Mouse (Mus musculus): ENCODE results near the gene Sez6l2. TPM values are rescaled to one million over a fixed set of nuclear protein-coding genes. Genes with fewer than 3 reads are reported as not detected.
A peak's percentile ranks its signal among the peaks of the same experiment; 100 is the strongest.

The Sez6l2 gene
- polyA plus RNA-seq, 1 experiment from 2014 or later: 0.39 TPM

- no peak overlapping the region for H3K4me2 ChIP-seq
- no peak overlapping the region for H3K27ac ChIP-seq
- H3K4me1 ChIP-seq: peaks cover 12% of the 10 kb centered on the region; the same call in 1 of the 2 replicates
- 62% methylated on average over 6 of the region's 6 CpGs for whole genome bisulfite sequencing (ENCODE audit: insufficient replicate concordance)
- no peak overlapping the region for H3K9ac ChIP-seq
- H3K9me3 ChIP-seq (replicated peaks): no peaks in the 10 kb centered on the region
- no peak for ATAC-seq
- peaks cover 47% of the 10 kb centered on the region for H3K36me3 ChIP-seq
- H3K27me3 ChIP-seq (replicated peaks): no peaks in the 10 kb centered on the region
- H3K4me3 ChIP-seq: no peak overlapping the region
Observed at GRCm38 (mm10) chr7:126941171-126941570, 9.2 kb upstream of the Sez6l2 start.

- ATAC-seq: no peak
- H3K27me3 ChIP-seq (replicated peaks): no peaks in the 10 kb centered on the region
Observed at GRCm38 (mm10) chr7:126941801-126942200, 8.6 kb upstream of the Sez6l2 start.

DNA sequence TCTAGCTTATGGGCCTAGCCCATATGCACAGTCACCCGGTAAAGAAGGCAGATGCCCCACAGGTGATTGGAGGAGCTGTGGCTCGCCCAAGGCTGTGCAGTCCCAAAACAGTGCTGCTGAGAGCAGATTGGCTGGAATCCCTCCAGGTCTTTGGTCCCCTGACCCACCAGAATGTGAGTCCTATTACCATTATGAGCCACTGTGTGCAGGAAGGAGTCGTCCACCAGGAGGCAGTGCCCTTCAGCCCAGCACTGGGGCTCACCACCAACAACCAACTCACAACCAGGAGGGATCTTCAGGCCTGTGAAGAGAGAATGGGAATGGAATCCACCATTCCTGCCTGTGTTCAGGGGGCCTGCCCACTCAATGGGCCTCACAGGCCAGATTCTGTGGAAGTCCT lies 3.8 kb upstream of the Sez6l2 start:
- WGBS (ENCODE audit: insufficient replicate concordance): 50% methylated on average over 3 of the region's 3 CpGs
- Histone ChIP-seq H3K9ac (no peak overlapping the region), H3K27me3 (replicated peaks) (peaks cover 36% of the 10 kb centered on the region), H3K4me1 (peaks cover 22% of the 10 kb centered on the region), H3K36me3 (peaks cover 25% of the 10 kb centered on the region), H3K27ac (no peak overlapping the region), H3K4me2 (no peak overlapping the region), H3K4me3 (no peak overlapping the region), H3K9me3 (replicated peaks) (no peaks in the 10 kb centered on the region)
- ATAC-seq: no peak

More at GRCm38 (mm10) chr7:126941801-126942200, 8.6 kb upstream of the Sez6l2 start:
- H3K4me2 ChIP-seq: no peak overlapping the region
- WGBS (ENCODE audit: insufficient replicate concordance): 73% methylated on average over 5 of the region's 5 CpGs
- H3K9me3 ChIP-seq (replicated peaks): no peaks in the 10 kb centered on the region
- no peak overlapping the region for H3K9ac ChIP-seq
- peaks cover 12% of the 10 kb centered on the region; the same call in 1 of the 2 replicates for H3K4me1 ChIP-seq
- H3K27ac ChIP-seq: no peak overlapping the region
- no peak overlapping the region for H3K4me3 ChIP-seq
- peaks cover 41% of the 10 kb centered on the region for H3K36me3 ChIP-seq

GRCm38 (mm10) chr7:126948626-126949025 lies 1.7 kb upstream of the Sez6l2 start:
- Histone ChIP-seq H3K9ac (no peak overlapping the region), H3K4me3 (no peak overlapping the region), H3K27me3 (replicated peaks) (peaks cover 57% of the 10 kb centered on the region), H3K9me3 (replicated peaks) (no peaks in the 10 kb centered on the region), H3K4me1 (peaks cover 23% of the 10 kb centered on the region), H3K27ac (no peak overlapping the region), H3K4me2 (no peak overlapping the region), H3K36me3 (peaks cover 11% of the 10 kb centered on the region)
- ATAC-seq: no peak
- 65% methylated on average over 10 of the region's 10 CpGs for WGBS (ENCODE audit: insufficient replicate concordance)

GRCm38 (mm10) chr7:126949403-126949792 lies 965 bp upstream of the Sez6l2 start, which contains the start of gene Asphd1:
Gene Asphd1, minus strand, starts transcription at chr7:126949582.
- ATAC-seq: peak; percentile 2; the same call in 1 of the 2 replicates
- H3K4me1 ChIP-seq: peaks cover 23% of the 10 kb centered on the region
- H3K4me3 ChIP-seq: peak within 1 kb of the TSS; percentile 50
- peak within 1 kb of the TSS; percentile 85 for H3K4me2 ChIP-seq
- H3K9me3 ChIP-seq (replicated peaks): no peaks in the 10 kb centered on the region
- H3K36me3 ChIP-seq: peaks cover 9% of the 10 kb centered on the region
- H3K9ac ChIP-seq: 0 out of 2 replicates have a peak within 1 kb of the TSS, but pooled peaks have one; percentile 9
- 2% methylated on average over 21 of the region's 21 CpGs for WGBS (ENCODE audit: insufficient replicate concordance)
- H3K27ac ChIP-seq: no peak within 1 kb of the TSS
- peaks cover 60% of the 10 kb centered on the region for H3K27me3 ChIP-seq (replicated peaks)

- Histone ChIP-seq H3K4me3 (no peak overlapping the region; the same call in 1 of the 2 replicates), H3K4me1 (peaks cover 23% of the 10 kb centered on the region), H3K27me3 (replicated peaks) (peaks cover 60% of the 10 kb centered on the region), H3K27ac (no peak overlapping the region), H3K4me2 (peak overlapping the region; percentile 85), H3K36me3 (no peaks in the 10 kb centered on the region), H3K9ac (no peak overlapping the region), H3K9me3 (replicated peaks) (no peaks in the 10 kb centered on the region)
- WGBS (ENCODE audit: insufficient replicate concordance): 10% methylated on average over 26 of the region's 26 CpGs
- ATAC-seq: no peak
Observed at GRCm38 (mm10) chr7:126950647-126951615, 568 bp downstream of the Sez6l2 start.

DNA sequence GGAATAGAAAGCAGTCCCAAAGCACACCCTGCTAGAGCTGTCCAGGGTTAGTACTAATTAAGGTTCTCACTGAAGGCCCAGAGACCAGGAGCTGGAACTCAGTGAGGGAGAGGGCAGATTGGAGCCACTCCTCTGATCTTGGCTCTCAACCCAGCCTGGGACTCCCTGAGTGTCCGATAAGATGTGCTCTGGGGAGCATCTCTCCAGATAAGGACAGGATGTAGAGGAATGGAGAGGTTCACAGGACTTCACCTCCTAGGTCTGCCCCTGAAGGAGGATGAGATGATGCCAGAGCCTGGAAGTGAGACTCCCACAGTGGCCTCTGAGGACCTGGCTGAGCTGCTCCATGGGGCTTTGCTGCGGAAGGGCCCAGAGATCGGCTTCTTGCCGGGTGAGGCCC lies 1.4 kb downstream of the Sez6l2 start:
- Histone ChIP-seq H3K27me3 (replicated peaks) (peaks cover 60% of the 10 kb centered on the region), H3K27ac (no peak overlapping the region), H3K9ac (no peak overlapping the region), H3K4me3 (no peak overlapping the region), H3K36me3 (no peaks in the 10 kb centered on the region), H3K4me2 (no peak overlapping the region), H3K9me3 (replicated peaks) (no peaks in the 10 kb centered on the region), H3K4me1 (peaks cover 23% of the 10 kb centered on the region)
- no peak for ATAC-seq
- 18% methylated on average over 4 of the region's 4 CpGs for WGBS (ENCODE audit: insufficient replicate concordance)

- Histone ChIP-seq H3K36me3 (no peaks in the 10 kb centered on the region), H3K27ac (no peak overlapping the region), H3K4me2 (no peak overlapping the region), H3K4me1 (peaks cover 23% of the 10 kb centered on the region), H3K27me3 (replicated peaks) (peaks cover 60% of the 10 kb centered on the region), H3K4me3 (no peak overlapping the region), H3K9me3 (replicated peaks) (no peaks in the 10 kb centered on the region), H3K9ac (no peak overlapping the region)
- 2% methylated on average over 8 of the region's 8 CpGs for WGBS (ENCODE audit: insufficient replicate concordance)
- no peak for ATAC-seq
Observed at GRCm38 (mm10) chr7:126952646-126953045, 2.3 kb downstream of the Sez6l2 start.

DNA sequence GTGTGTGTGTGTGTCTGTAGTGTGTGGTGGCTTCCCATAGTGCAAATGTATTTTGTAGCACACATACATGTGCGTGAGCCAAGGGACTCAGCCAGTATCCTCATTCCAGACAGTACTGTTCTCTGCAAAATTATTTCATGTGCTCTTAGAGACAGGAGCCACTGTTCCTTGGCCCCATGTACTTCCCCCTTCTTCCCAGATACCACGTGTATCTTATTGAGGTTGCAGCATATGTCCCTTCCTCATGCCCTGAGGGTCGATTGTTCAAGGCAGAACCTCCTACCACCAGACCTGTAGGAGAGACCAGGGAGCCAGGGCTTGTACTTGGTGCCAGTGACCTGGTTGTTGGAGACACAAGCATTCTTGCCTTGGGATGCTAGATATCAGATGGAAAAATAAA lies 4.8 kb downstream of the Sez6l2 start:
- Histone ChIP-seq H3K4me2 (no peak overlapping the region), H3K27ac (no peak overlapping the region), H3K4me1 (peaks cover 12% of the 10 kb centered on the region), H3K27me3 (replicated peaks) (peaks cover 38% of the 10 kb centered on the region), H3K9me3 (replicated peaks) (no peaks in the 10 kb centered on the region), H3K36me3 (no peaks in the 10 kb centered on the region), H3K4me3 (no peak overlapping the region), H3K9ac (no peak overlapping the region)
- WGBS (ENCODE audit: insufficient replicate concordance): 30% methylated on average over 3 of the region's 3 CpGs
- no peak for ATAC-seq

DNA sequence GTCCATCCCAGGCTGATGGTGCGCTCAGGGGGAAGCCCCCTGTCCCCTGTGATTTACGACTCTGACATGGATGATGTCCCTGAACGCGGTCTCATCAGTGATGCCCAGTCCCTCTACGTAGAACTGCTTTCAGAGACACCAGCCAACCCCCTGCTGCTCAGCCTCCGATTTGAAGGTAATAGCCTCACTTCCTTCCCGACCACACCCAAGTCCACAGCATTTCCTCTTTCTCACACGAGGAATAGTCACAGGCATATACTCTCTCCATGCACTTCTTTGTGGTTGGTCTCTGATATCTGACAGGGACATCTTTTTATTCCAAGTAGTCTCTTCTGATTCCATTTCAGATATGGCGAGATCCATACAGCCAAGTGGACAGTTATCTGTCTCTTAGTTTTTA lies 9.4 kb downstream of the Sez6l2 start:
- ATAC-seq: no peak
- Histone ChIP-seq H3K4me3 (no peak overlapping the region), H3K4me1 (no peaks in the 10 kb centered on the region), H3K9me3 (replicated peaks) (no peaks in the 10 kb centered on the region), H3K27me3 (replicated peaks) (peaks cover 31% of the 10 kb centered on the region), H3K36me3 (no peaks in the 10 kb centered on the region), H3K4me2 (no peak overlapping the region), H3K9ac (no peak overlapping the region), H3K27ac (no peak overlapping the region)
- 46% methylated on average over 9 of the region's 9 CpGs for WGBS (ENCODE audit: insufficient replicate concordance)

DNA sequence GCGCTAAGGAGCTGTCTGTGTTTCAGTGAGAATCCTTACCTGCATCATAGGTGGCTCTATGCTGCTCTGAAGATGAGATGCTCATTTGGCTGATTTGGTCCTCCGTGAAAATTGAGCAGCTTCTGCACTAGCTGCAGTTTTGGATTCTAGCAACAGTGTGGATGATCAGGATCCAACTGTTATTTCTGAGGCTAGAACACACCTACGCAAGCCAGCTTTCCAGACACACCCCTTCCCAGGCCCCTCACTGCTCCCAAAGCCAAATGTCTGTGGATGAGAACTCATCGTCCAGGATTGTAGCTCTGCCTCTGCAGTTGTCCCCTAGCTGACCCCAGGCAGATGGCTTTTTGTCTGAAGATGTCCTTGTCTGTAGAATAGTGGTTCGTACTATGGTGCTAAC lies 10.7 kb downstream of the Sez6l2 start:
- ATAC-seq: no peak
- no peak overlapping the region for H3K27ac ChIP-seq
- no peaks in the 10 kb centered on the region for H3K9me3 ChIP-seq (replicated peaks)
- no peak overlapping the region for H3K4me3 ChIP-seq
- H3K4me1 ChIP-seq: no peaks in the 10 kb centered on the region
- no peak overlapping the region for H3K4me2 ChIP-seq
- H3K27me3 ChIP-seq (replicated peaks): peaks cover 35% of the 10 kb centered on the region
- H3K36me3 ChIP-seq: no peaks in the 10 kb centered on the region
- 78% methylated on average over 5 of the region's 5 CpGs for WGBS (ENCODE audit: insufficient replicate concordance)
- no peak overlapping the region for H3K9ac ChIP-seq

- 65% methylated on average over 4 of the region's 4 CpGs for WGBS (ENCODE audit: insufficient replicate concordance)
- Histone ChIP-seq H3K9me3 (replicated peaks) (no peaks in the 10 kb centered on the region), H3K27ac (no peak overlapping the region), H3K9ac (no peak overlapping the region), H3K4me2 (no peak overlapping the region), H3K27me3 (replicated peaks) (peaks cover 35% of the 10 kb centered on the region), H3K36me3 (no peaks in the 10 kb centered on the region), H3K4me3 (no peak overlapping the region), H3K4me1 (no peaks in the 10 kb centered on the region)
- ATAC-seq: no peak
Observed at GRCm38 (mm10) chr7:126961965-126962364, 11.6 kb downstream of the Sez6l2 start.
